Mouse (Mus musculus) heart, embryonic 15.5 days (tissue): ENCODE measurements at regions not wholly inside any gene's neighbourhood (a gene's known extent, or its start where the extent isn't known, plus 50 kb on each side); places are given as distances from the start of the nearest gene placed in this dataset.
"Not testable (repeated sequence)": the region's sequence is repeated elsewhere in the genome, so short reads cannot be mapped to it uniquely, and the experiment has no call there.

Experiments
- ATAC-seq: fragments of 200-750 bp; cut with Nextera tagmentation; replicated peaks from 2 replicates; pipeline ENCODE4 v1.8.0; 2017; ENCODE audit warnings: low read depth, moderate TSS enrichment; ENCODE audit not compliant: insufficient number of reproducible peaks, insufficient read depth, low FRiP score
- H3K27ac ChIP-seq: fragments of 300-500 bp; sonication (generic); 2 replicates; pipeline ENCODE4 v1.5.1; 2015; ENCODE audit warnings: mild to moderate bottlenecking, inconsistent platforms
- H3K27me3 ChIP-seq: fragments of 300-500 bp; sonication (generic); 2 replicates; pipeline ENCODE4 v1.6.1; 2015; ENCODE audit warnings: inconsistent platforms
- H3K36me3 ChIP-seq: fragments of 300-500 bp; sonication (generic); 2 replicates; pipeline ENCODE4 v1.6.1; 2015; ENCODE audit warnings: mild to moderate bottlenecking, inconsistent platforms
- H3K4me1 ChIP-seq: fragments of 300-500 bp; sonication (generic); replicated peaks from 2 replicates; pipeline ENCODE4 v1.6.1; 2015; ENCODE audit warnings: inconsistent platforms
- H3K4me2 ChIP-seq: fragments of 300-500 bp; sonication (generic); 2 replicates; pipeline ENCODE4 v1.6.1; 2015; ENCODE audit warnings: inconsistent platforms, mild to moderate bottlenecking, moderate library complexity
- H3K4me3 ChIP-seq: fragments of 300-500 bp; sonication (generic); 2 replicates; pipeline ENCODE4 v1.5.1; 2015; ENCODE audit warnings: mild to moderate bottlenecking, inconsistent platforms
- H3K9ac ChIP-seq: fragments of 300-500 bp; sonication (generic); 2 replicates; pipeline ENCODE4 v1.6.1; 2015; ENCODE audit warnings: mild to moderate bottlenecking, inconsistent platforms
- H3K9me3 ChIP-seq: fragments of 300-500 bp; sonication (generic); replicated peaks from 2 replicates; pipeline ENCODE4 v1.6.1; 2016; ENCODE audit warnings: inconsistent platforms
- WGBS: fragments of 180-500 bp; shearing (Covaris S2); methylation state at CpG from one replicate; pipeline ENCODE4 v1.1.7; 2015; ENCODE audit warnings: mixed read lengths; 5-methylcytosine and 5-hydroxymethylcytosine counted together

- H3K9ac ChIP-seq: no peak overlapping the region
- no peaks in the 10 kb centered on the region for H3K9me3 ChIP-seq
- H3K27ac ChIP-seq: no peak overlapping the region
- no peak for ATAC-seq
- H3K4me2 ChIP-seq: no peak overlapping the region
- H3K36me3 ChIP-seq: no peaks in the 10 kb centered on the region
- H3K4me3 ChIP-seq: no peak overlapping the region
- no peaks in the 10 kb centered on the region for H3K4me1 ChIP-seq
- WGBS: 66% methylated on average over 5 of the region's 5 CpGs
- H3K27me3 ChIP-seq: no peaks in the 10 kb centered on the region
Measured at GRCm38 (mm10) chr11:45323766-45324165, 528.1 kb upstream of the Clint1 start.

DNA sequence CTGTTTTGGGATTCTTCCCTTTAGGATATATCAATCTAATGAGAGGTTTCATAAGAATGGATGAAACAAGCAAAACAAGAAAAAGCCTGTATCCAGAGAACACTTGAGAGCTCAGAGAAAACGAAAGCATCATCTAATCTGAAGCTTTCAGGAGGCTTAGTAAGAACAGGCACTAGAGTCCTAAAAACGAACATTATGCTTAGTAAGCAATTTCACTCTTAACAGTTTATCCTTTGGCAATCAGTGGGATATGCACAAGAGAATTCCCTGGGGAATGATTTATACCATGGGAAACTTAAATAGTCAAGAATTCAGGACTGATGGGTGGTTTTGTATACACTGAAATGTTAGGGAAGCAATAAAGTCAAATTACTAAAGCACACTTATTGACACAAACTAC, 521.5 kb upstream of the Clint1 start:
- H3K4me3 ChIP-seq: no peak overlapping the region
- H3K36me3 ChIP-seq: no peaks in the 10 kb centered on the region
- no peaks in the 10 kb centered on the region for H3K27me3 ChIP-seq
- H3K4me1 ChIP-seq: no peaks in the 10 kb centered on the region
- WGBS: 62% methylated on average over 2 of the region's 2 CpGs
- H3K9me3 ChIP-seq: no peaks in the 10 kb centered on the region
- H3K9ac ChIP-seq: no peak overlapping the region
- no peak overlapping the region for H3K27ac ChIP-seq
- H3K4me2 ChIP-seq: no peak overlapping the region
- no peak for ATAC-seq

DNA sequence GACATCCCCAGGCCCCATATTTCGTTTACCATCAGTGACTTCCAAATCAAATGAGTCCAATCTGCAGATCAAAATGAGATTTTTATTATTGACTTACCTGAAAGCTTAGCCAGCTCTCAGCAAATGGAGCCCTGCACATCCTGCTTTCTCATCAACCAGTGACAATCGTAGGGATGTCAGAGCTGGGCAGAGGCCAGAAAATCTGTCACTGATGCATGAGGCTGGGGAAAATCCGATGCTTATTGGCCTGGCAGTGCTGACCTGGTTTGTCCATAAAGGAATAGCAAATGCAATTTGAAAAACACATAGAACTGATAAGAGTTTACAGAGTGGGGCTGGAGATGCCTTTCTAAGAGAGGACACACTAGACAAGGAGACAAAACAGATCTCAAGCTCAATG, 518.1 kb upstream of the Clint1 start:
- WGBS: 59% methylated on average over 3 of the region's 3 CpGs
- Histone ChIP-seq H3K27me3 (no peaks in the 10 kb centered on the region), H3K9me3 (no peaks in the 10 kb centered on the region), H3K4me1 (no peaks in the 10 kb centered on the region), H3K4me2 (no peak overlapping the region), H3K4me3 (no peak overlapping the region), H3K27ac (no peak overlapping the region), H3K9ac (no peak overlapping the region), H3K36me3 (no peaks in the 10 kb centered on the region)
- no peak; the same call in 1 of the 2 replicates for ATAC-seq

GRCm38 (mm10) chr11:45349331-45349730, 502.5 kb upstream of the Clint1 start:
- no peaks in the 10 kb centered on the region for H3K9me3 ChIP-seq
- no peaks in the 10 kb centered on the region for H3K27me3 ChIP-seq
- no peak overlapping the region for H3K27ac ChIP-seq
- no peaks in the 10 kb centered on the region for H3K4me1 ChIP-seq
- no peak overlapping the region for H3K9ac ChIP-seq
- no peak overlapping the region for H3K4me3 ChIP-seq
- H3K4me2 ChIP-seq: no peak overlapping the region
- ATAC-seq: no peak
- no peaks in the 10 kb centered on the region for H3K36me3 ChIP-seq

DNA sequence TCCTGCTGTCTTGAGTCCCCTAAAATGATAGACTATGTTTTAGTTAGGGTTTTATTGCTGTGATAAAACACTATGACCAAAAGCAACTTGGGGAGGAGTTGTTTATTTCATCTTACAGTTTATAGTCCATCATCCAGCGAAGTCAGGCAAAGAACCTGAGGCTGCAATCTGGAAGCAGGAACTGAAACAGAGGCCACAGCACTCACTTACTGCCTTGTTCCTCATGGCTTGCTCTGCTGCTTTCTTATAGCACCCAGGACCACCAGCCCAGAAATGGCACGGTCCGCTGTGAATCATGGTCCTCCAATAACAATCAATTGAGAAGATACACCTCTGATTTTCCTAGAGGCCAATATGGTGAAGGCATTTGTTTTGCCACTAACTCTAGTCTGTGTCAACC, 486.5 kb upstream of the Clint1 start:
- ATAC-seq: no peak
- H3K27ac ChIP-seq: no peak overlapping the region
- H3K4me1 ChIP-seq: no peaks in the 10 kb centered on the region
- 80% methylated on average over 3 of the region's 3 CpGs for WGBS
- H3K27me3 ChIP-seq: no peaks in the 10 kb centered on the region
- no peaks in the 10 kb centered on the region for H3K36me3 ChIP-seq
- H3K4me3 ChIP-seq: no peak overlapping the region
- H3K4me2 ChIP-seq: no peak overlapping the region
- no peaks in the 10 kb centered on the region for H3K9me3 ChIP-seq
- no peak overlapping the region for H3K9ac ChIP-seq

- H3K9ac ChIP-seq: no peak overlapping the region
- no peak overlapping the region for H3K27ac ChIP-seq
- no peak overlapping the region for H3K4me2 ChIP-seq
- no peaks in the 10 kb centered on the region for H3K9me3 ChIP-seq
- WGBS: 61% methylated on average over 11 of the region's 11 CpGs
- H3K27me3 ChIP-seq: no peaks in the 10 kb centered on the region
- no peaks in the 10 kb centered on the region for H3K4me1 ChIP-seq
- ATAC-seq: no peak
- no peaks in the 10 kb centered on the region for H3K36me3 ChIP-seq
- H3K4me3 ChIP-seq: no peak overlapping the region
Measured at GRCm38 (mm10) chr11:45389243-45390146, 462.4 kb upstream of the Clint1 start.

GRCm38 (mm10) chr11:45396009-45396408, 455.8 kb upstream of the Clint1 start:
- H3K4me1 ChIP-seq: no peaks in the 10 kb centered on the region; the same call in 1 of the 2 replicates
- no peaks in the 10 kb centered on the region for H3K9me3 ChIP-seq
- no peak overlapping the region for H3K27ac ChIP-seq
- no peak overlapping the region for H3K9ac ChIP-seq
- no peak overlapping the region for H3K4me3 ChIP-seq
- ATAC-seq: 0 out of 2 replicates have a peak, but pooled peaks have one; percentile 27
- 17% methylated on average over 3 of the region's 3 CpGs for WGBS
- H3K36me3 ChIP-seq: no peaks in the 10 kb centered on the region
- no peak overlapping the region for H3K4me2 ChIP-seq
- H3K27me3 ChIP-seq: no peaks in the 10 kb centered on the region

DNA sequence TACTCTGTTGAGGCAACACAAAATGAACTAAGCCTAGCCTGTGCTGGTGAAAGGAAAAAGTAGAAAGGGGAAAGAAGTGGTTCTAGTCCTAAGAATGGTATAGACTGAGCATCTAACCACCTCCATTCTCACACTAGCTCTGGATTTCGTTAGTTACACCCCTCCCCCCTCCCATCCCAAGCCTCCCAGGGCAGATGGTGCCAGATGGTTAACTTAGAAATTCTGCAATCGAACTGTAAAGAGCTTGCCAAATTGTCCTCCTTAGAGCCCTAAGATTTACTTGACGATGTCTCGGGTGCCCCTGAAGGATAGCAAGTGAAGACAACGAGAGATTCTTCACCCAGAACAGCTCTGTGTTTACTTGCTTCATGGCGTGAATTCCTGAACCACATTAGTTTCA, 453.7 kb upstream of the Clint1 start:
- Histone ChIP-seq H3K9me3 (no peaks in the 10 kb centered on the region), H3K27me3 (no peaks in the 10 kb centered on the region), H3K36me3 (no peaks in the 10 kb centered on the region), H3K4me3 (no peak overlapping the region), H3K27ac (no peak overlapping the region), H3K4me2 (no peak overlapping the region), H3K4me1 (no peaks in the 10 kb centered on the region; the same call in 1 of the 2 replicates), H3K9ac (no peak overlapping the region)
- whole genome bisulfite sequencing: 44% methylated on average over 6 of the region's 6 CpGs
- no peak for ATAC-seq

DNA sequence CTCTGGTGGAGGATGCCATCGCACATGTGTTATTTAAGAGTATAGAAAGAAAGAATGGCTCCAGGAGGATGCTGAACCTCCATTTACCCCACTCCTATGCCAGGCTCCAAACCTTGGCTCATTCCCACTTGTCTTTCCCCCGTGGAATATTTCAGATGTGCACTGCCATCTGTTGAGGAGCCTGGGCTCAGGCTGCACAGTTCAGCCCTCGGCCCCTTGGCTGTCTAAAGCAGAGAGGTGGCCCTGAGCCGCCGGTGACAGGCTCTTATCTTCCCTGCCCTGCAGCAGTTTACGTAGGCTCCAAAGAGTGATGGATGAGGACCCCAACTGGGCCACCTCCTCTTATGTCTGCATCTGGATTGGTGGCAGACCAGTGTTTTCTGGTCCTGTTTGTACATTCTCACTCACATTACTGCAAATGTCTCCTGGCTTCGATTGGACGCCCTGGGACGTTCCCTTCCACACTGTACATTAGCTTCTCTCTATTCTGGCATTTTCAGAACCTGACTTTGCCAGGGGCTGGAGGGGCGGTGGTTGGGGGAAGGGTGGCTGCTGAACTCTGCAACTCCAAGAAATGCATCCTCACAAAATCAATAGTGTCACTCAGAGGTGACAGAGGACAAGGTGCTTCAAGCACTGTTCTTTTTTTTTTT, 447.3 kb upstream of the Clint1 start:
- WGBS: 42% methylated on average over 10 of the region's 10 CpGs
- no peak for ATAC-seq
- Histone ChIP-seq H3K4me1 (no peaks in the 10 kb centered on the region), H3K27me3 (no peaks in the 10 kb centered on the region), H3K27ac (no peak overlapping the region), H3K9ac (no peak overlapping the region), H3K36me3 (no peaks in the 10 kb centered on the region), H3K4me2 (no peak overlapping the region), H3K4me3 (no peak overlapping the region), H3K9me3 (no peaks in the 10 kb centered on the region)

DNA sequence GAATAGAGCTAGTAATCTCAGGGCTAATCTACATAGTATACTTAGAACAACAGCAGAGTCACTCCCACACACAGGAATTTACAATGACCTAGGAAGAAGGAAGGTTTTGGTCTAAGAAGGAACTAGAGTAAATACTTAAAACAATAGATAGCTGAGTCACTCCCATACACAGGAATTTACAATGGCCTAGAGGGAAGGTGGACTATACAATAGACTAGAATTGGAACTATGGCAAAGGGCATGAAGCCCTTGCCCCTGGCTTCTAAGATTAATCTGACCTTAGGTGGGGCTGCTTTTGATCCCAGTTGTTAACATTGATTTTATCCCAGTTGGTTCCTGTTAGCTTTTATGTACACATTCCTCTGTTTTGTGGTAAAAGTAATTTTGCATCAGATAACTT, 427.8 kb upstream of the Clint1 start:
- ATAC-seq, H3K36me3 ChIP-seq, H3K4me3 ChIP-seq, H3K4me2 ChIP-seq, H3K27ac ChIP-seq, H3K9me3 ChIP-seq, H3K27me3 ChIP-seq, H3K9ac ChIP-seq, H3K4me1 ChIP-seq: not testable (repeated sequence)

GRCm38 (mm10) chr11:45440937-45441720, 410.7 kb upstream of the Clint1 start:
- H3K27me3 ChIP-seq: no peaks in the 10 kb centered on the region
- H3K36me3 ChIP-seq: no peaks in the 10 kb centered on the region
- no peak overlapping the region for H3K9ac ChIP-seq
- ATAC-seq: no peak
- no peaks in the 10 kb centered on the region for H3K9me3 ChIP-seq
- no peak overlapping the region for H3K4me2 ChIP-seq
- 54% methylated on average over 3 of the region's 3 CpGs for WGBS
- no peak overlapping the region for H3K27ac ChIP-seq
- H3K4me1 ChIP-seq: no peaks in the 10 kb centered on the region
- no peak overlapping the region for H3K4me3 ChIP-seq
